Mouse (Mus musculus): ENCODE results near the gene Mctp1.

- no peak for TF ChIP-seq CTCF (IDR thresholded peaks at IDR 0.05; ENCODE audit: control insufficient read depth, insufficient read depth, low read length)
- TF ChIP-seq POLR2A (IDR thresholded peaks at IDR 0.05; ENCODE audit: borderline replicate concordance, control insufficient read depth, low read depth, low read length), result no peak
These were observed 177.3 kb downstream of the Mctp1 start for GRCm38 (mm10) chr13:76561594-76561993.
